Mouse (Mus musculus) embryonic facial prominence, embryonic 11.5 days (tissue): ENCODE data around the gene Slc4a4. TPM values are rescaled to one million over a fixed set of nuclear protein-coding genes. Genes with fewer than 3 reads are reported as not detected.
A peak's percentile ranks its signal among the peaks of the same experiment; 100 is the strongest.

Experiments
- ATAC-seq: fragments of 200-750 bp; cut with Nextera tagmentation; replicated peaks from 2 replicates; pipeline ENCODE4 v1.8.0; 2017; ENCODE audit warnings: low read depth; ENCODE audit not compliant: insufficient number of reproducible peaks, low FRiP score, low TSS enrichment
- DNase-seq: peaks from one replicate; pipeline ENCODE4 v3.0.0-alpha.2; 2015; ENCODE audit warnings: low spot score
- H3K27ac ChIP-seq: fragments of 300-500 bp; sonication (generic); replicated peaks from 2 replicates; pipeline ENCODE4 v1.5.1; 2014; ENCODE audit warnings: mild to moderate bottlenecking, low read depth, low read length, control low read depth
- H3K27me3 ChIP-seq: fragments of 300-500 bp; sonication (generic); 2 replicates; pipeline ENCODE4 v1.6.1; 2014; ENCODE audit warnings: mild to moderate bottlenecking, low read length, moderate library complexity, mixed read lengths; ENCODE audit not compliant: control insufficient read depth, insufficient read depth
- H3K36me3 ChIP-seq: fragments of 300-500 bp; sonication (generic); replicated peaks from 2 replicates; pipeline ENCODE4 v1.6.1; 2014; ENCODE audit warnings: low read depth, mild to moderate bottlenecking, low read length, moderate library complexity, mixed read lengths; ENCODE audit not compliant: control insufficient read depth, insufficient read depth
- H3K4me1 ChIP-seq: fragments of 300-500 bp; sonication (generic); 2 replicates; pipeline ENCODE4 v1.6.1; 2014; ENCODE audit warnings: low read length, mixed read lengths; ENCODE audit not compliant: control insufficient read depth, insufficient read depth
- H3K4me2 ChIP-seq: fragments of 300-500 bp; sonication (generic); 2 replicates; pipeline ENCODE4 v1.6.1; 2014; ENCODE audit warnings: low read depth, mild to moderate bottlenecking, control low read depth, low read length, moderate library complexity
- H3K4me3 ChIP-seq: fragments of 300-500 bp; sonication (generic); 2 replicates; pipeline ENCODE4 v1.5.1; 2014; ENCODE audit warnings: low read depth, low read length, control low read depth
- H3K9ac ChIP-seq: fragments of 300-500 bp; sonication (generic); replicated peaks from 2 replicates; pipeline ENCODE4 v1.6.1; 2014; ENCODE audit warnings: mild to moderate bottlenecking, control low read depth, low read length
- H3K9me3 ChIP-seq: fragments of 300-500 bp; sonication (generic); replicated peaks from 2 replicates; pipeline ENCODE4 v1.6.1; 2016; ENCODE audit warnings: mild to moderate bottlenecking, low read length, inconsistent platforms, mixed read lengths; ENCODE audit not compliant: control insufficient read depth
- WGBS: fragments of 180-500 bp; shearing (Covaris S2); extraction: QIAGEN DNeasy Blood & Tissue Kit; methylation state at CpG from one replicate; pipeline ENCODE4 v1.1.7; 2014; 5-methylcytosine and 5-hydroxymethylcytosine counted together
- polyA plus RNA-seq: library from polyadenylated mRNA; unstranded; fragments of >200 nt; fragmentation: Nextera tagmentation; extraction: Ambion mirVana; gene quantifications from 2 replicates; pipeline ENCODE4 v1.2.1, GENCODE M21; 2014

Slc4a4 gene
- polyA plus RNA-seq, 1 experiment from 2014 or later = 1.6 TPM

DNA sequence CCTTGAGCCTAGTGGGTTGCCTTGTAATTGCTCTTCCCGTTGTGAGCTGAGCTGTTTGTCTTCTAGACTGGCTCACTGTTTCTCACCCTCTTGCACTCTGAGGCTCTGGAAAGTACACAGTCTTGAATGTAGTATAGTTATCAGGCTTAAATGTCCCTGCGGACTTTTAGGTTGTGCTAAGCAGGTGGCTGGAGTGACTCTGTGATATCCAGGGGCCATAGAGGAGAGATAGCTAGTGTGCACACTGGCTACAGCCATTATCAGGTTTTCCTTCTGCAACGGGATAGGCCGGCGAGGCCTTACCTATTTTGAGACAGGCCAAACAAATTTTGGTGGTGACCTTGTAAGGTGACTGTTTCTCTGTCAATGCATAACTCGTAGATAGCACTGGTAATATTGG is 110.7 kb downstream of the Slc4a4 start:
- 94% methylated on average over 6 of the region's 6 CpGs for WGBS
- no peak overlapping the region for H3K9ac ChIP-seq
- ATAC-seq = no peak
- DNase-seq = no peak
- no peaks in the 10 kb centered on the region for H3K27me3 ChIP-seq
- H3K4me2 ChIP-seq = no peak overlapping the region
- no peaks in the 10 kb centered on the region for H3K9me3 ChIP-seq
- no peaks in the 10 kb centered on the region for H3K36me3 ChIP-seq
- H3K4me1 ChIP-seq = no peaks in the 10 kb centered on the region
- no peak overlapping the region for H3K4me3 ChIP-seq
- H3K27ac ChIP-seq = no peak overlapping the region

DNA sequence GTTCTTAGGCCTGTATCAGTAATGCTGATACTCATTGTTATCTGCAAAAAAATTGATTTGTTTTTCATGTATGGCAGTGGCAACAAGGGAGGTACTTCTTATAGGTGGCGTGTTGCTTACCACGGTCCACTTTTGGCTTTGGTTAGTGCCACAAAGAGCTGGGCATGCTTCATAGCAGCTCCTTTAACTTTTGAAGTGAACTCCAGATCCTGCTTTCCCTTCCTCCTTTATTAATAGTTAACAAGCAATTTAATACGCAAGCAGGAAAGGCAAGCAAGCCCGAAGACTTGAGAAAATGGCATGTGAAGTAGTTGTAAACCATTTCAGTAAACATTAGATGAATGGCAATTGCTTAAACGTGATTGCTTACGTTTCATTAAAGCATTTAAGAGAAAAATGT is 113.2 kb downstream of the Slc4a4 start:
- Histone ChIP-seq H3K9ac (no peak overlapping the region), H3K27me3 (no peaks in the 10 kb centered on the region), H3K4me1 (no peaks in the 10 kb centered on the region), H3K27ac (no peak overlapping the region), H3K4me3 (no peak overlapping the region), H3K4me2 (no peak overlapping the region), H3K36me3 (no peaks in the 10 kb centered on the region), H3K9me3 (no peaks in the 10 kb centered on the region)
- DNase-seq (no peak), ATAC-seq (no peak)
- WGBS = 94% methylated on average over 6 of the region's 6 CpGs

DNA sequence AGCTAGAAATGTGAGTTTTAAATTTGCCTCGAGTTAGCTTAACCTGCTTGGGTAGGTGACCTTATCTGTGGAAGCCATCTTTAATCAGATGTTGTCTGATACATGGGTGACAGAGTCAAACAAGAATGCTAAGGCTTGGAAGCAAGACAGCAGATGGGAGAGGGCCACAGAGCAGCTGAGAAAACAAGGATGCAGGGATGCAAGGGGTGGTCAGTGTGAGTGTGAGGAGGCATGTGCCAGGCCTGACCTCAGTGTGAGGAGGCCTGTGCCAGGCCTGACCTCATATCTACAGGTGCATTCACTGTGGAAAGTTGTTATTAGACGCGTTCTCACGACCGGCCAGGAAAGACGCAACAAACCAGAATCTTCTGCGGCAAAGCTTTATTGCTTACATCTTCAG is 114.0 kb downstream of the Slc4a4 start:
- Histone ChIP-seq H3K9ac (no peak overlapping the region), H3K4me3 (no peak overlapping the region), H3K27me3 (no peaks in the 10 kb centered on the region), H3K4me2 (no peak overlapping the region), H3K27ac (no peak overlapping the region), H3K36me3 (no peaks in the 10 kb centered on the region), H3K4me1 (no peaks in the 10 kb centered on the region), H3K9me3 (no peaks in the 10 kb centered on the region)
- no peak for DNase-seq
- WGBS = 92% methylated on average over 7 of the region's 7 CpGs
- ATAC-seq = no peak

DNA sequence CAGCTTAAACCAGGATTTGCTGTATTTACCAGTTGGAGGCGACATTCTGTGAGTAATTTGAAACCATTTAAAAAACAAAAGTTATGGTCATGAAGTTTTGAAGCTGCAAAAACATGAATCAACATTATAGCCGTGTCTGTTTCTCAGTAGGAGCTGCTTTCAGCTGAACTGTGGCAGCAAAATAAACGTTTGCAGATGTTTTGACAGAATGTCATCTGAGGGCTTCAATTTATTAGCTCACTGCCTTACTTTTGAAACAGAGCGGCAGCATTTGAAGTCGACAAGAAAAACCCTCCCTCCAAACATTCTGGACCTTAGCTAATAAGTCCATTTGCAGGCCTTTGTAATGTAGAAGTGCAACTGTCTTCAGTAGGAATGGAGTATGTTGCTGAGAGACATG is 123.5 kb downstream of the Slc4a4 start:
- ATAC-seq = no peak
- Histone ChIP-seq H3K4me2 (no peak overlapping the region), H3K36me3 (no peaks in the 10 kb centered on the region), H3K27me3 (no peaks in the 10 kb centered on the region), H3K4me3 (no peak overlapping the region), H3K27ac (no peak overlapping the region), H3K9me3 (no peaks in the 10 kb centered on the region), H3K4me1 (no peaks in the 10 kb centered on the region), H3K9ac (no peak overlapping the region)
- WGBS = 27% methylated on average over 5 of the region's 5 CpGs
- peak; percentile 64 for DNase-seq

DNA sequence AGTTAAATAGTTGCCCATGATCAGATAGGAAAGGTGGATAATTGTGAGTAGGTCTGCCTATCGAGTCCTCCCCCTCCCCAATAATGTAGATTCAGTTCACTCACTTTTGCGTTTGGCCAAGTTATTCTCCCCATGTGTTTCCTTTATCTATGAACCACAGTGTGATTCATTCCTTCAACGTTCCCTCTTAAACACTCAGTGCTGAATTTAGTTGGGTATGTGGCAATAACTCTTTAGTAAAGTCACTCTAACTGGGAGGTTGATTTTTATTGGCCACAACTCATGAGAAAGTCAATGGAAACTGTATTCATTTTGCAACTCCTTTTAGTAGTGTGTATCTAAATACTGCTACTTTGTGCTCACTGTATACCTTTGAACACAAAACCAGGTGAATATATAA is 125.8 kb downstream of the Slc4a4 start:
- no peaks in the 10 kb centered on the region for H3K4me1 ChIP-seq
- no peak overlapping the region for H3K27ac ChIP-seq
- no peak for DNase-seq
- H3K36me3 ChIP-seq = no peaks in the 10 kb centered on the region
- no peak for ATAC-seq
- H3K4me2 ChIP-seq = no peak overlapping the region
- WGBS = 94% methylated on average over 3 of the region's 3 CpGs
- H3K9ac ChIP-seq = no peak overlapping the region
- H3K4me3 ChIP-seq = no peak overlapping the region
- no peaks in the 10 kb centered on the region for H3K27me3 ChIP-seq
- no peaks in the 10 kb centered on the region for H3K9me3 ChIP-seq

DNA sequence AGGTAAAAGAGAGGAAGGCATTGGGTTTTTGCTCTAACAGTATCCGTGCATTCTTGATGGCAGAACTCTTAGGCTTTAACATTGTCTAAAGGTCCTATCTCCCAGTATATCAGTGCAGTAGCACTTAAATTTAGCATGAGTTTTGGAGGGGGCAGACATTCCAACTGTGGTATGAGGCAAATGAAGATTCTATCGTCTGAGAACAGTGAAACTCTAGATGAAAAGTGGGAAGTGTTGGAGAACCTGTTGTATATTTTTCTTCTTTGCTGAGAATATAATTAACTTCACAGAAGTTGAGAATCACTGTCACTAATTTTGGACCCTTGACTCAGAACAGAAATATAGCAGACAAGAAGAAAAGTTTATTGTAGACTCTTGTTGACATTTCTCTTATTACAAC is 128.2 kb downstream of the Slc4a4 start:
- H3K4me3 ChIP-seq = no peak overlapping the region
- H3K27ac ChIP-seq = no peak overlapping the region
- H3K9ac ChIP-seq = no peak overlapping the region
- no peaks in the 10 kb centered on the region for H3K36me3 ChIP-seq
- no peaks in the 10 kb centered on the region for H3K4me1 ChIP-seq
- H3K27me3 ChIP-seq = no peaks in the 10 kb centered on the region
- 83% methylated on average over 2 of the region's 2 CpGs for whole genome bisulfite sequencing
- no peak overlapping the region for H3K4me2 ChIP-seq
- no peak for DNase-seq
- ATAC-seq = no peak
- H3K9me3 ChIP-seq = no peaks in the 10 kb centered on the region

DNA sequence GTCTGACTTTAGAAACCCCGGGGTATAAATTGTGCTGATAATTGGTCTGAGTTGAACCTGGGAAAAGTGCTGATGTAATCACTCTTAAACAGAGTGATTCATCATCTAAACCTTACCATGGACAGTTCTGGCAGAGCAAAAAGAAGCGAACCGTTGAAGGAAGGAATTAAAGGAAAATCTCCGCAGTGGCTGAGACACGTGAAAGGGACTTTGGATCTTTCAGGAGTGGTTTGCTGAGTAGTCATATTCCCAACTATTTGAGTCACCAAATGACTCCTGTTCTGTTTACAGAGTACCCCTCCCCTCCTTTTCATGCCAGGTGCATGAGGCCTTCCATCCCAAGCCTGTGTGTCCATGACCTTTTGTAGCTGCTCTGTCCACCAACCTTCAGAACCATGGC is 129.3 kb downstream of the Slc4a4 start:
- WGBS = 84% methylated on average over 5 of the region's 5 CpGs
- ATAC-seq = no peak
- Histone ChIP-seq H3K27me3 (no peaks in the 10 kb centered on the region), H3K9ac (no peak overlapping the region), H3K4me3 (no peak overlapping the region), H3K27ac (no peak overlapping the region), H3K36me3 (no peaks in the 10 kb centered on the region), H3K4me1 (no peaks in the 10 kb centered on the region), H3K4me2 (no peak overlapping the region), H3K9me3 (no peaks in the 10 kb centered on the region)
- no peak for DNase-seq

DNA sequence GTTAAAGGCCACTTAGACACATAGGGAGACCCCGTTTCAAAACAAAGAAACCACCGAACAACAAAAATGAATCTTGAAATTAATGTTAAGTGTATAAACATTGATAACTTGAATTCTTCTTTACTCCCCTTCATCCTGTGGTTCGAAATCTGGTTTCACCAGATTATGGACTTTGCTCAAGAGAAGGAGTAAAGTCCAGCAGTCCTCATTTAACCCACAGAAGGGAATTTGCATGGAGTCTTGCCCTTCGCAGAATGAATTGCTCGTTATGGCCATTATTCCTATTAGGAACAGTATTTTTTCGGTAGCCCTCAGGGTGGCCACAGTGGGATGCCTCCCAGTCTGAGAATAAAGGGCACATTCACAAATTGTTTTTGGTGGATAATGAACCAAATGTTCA is 131.9 kb downstream of the Slc4a4 start:
- ATAC-seq (no peak), DNase-seq (no peak)
- whole genome bisulfite sequencing = 64% methylated on average over 6 of the region's 6 CpGs

DNA sequence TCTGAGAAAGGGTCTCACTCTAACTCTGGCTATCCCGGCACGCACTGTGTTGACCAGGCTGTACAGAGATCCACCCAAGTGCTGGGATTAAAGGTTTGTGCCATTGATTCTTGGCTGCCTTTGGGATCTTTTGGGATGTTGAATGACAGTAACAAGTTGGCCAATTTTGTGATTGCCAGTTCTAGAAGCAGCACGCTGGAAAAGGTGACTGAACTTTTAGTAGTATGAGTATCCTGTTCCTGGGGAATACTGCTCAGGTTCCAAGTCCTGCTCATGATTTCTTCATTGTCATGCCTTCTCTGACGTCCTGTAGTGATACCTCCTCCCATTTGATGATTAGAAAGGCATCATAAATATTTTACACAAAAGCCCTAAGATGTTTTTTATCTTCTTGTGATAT is 137.8 kb downstream of the Slc4a4 start:
- WGBS = 78% methylated on average over 4 of the region's 4 CpGs
- H3K27ac ChIP-seq = no peak overlapping the region

More for the DNA sequence above, 131.9 kb downstream of the Slc4a4 start:
- no peak overlapping the region for H3K9ac ChIP-seq
- no peaks in the 10 kb centered on the region for H3K9me3 ChIP-seq
- H3K4me2 ChIP-seq = no peak overlapping the region
- H3K36me3 ChIP-seq = no peaks in the 10 kb centered on the region
- no peaks in the 10 kb centered on the region for H3K4me1 ChIP-seq
- no peak overlapping the region for H3K27ac ChIP-seq
- H3K4me3 ChIP-seq = no peak overlapping the region
- no peaks in the 10 kb centered on the region for H3K27me3 ChIP-seq

More for the DNA sequence above, 137.8 kb downstream of the Slc4a4 start:
- H3K36me3 ChIP-seq = no peaks in the 10 kb centered on the region
- no peak overlapping the region for H3K4me2 ChIP-seq
- DNase-seq (no peak), ATAC-seq (no peak)
- H3K9ac ChIP-seq = no peak overlapping the region
- H3K9me3 ChIP-seq = no peaks in the 10 kb centered on the region
- no peaks in the 10 kb centered on the region for H3K4me1 ChIP-seq
- no peaks in the 10 kb centered on the region for H3K27me3 ChIP-seq
- H3K4me3 ChIP-seq = no peak overlapping the region
